Mouse (Mus musculus): ENCODE results near the gene Tal1.

Tal1 gene

GRCm38 (mm10) chr4:115074789-115075188, 18.6 kb downstream of the Tal1 start:
- DNase-seq: no peak

GRCm38 (mm10) chr4:115075204-115075915, 19.1 kb downstream of the Tal1 start:
- DNase-seq: no peak

DNA sequence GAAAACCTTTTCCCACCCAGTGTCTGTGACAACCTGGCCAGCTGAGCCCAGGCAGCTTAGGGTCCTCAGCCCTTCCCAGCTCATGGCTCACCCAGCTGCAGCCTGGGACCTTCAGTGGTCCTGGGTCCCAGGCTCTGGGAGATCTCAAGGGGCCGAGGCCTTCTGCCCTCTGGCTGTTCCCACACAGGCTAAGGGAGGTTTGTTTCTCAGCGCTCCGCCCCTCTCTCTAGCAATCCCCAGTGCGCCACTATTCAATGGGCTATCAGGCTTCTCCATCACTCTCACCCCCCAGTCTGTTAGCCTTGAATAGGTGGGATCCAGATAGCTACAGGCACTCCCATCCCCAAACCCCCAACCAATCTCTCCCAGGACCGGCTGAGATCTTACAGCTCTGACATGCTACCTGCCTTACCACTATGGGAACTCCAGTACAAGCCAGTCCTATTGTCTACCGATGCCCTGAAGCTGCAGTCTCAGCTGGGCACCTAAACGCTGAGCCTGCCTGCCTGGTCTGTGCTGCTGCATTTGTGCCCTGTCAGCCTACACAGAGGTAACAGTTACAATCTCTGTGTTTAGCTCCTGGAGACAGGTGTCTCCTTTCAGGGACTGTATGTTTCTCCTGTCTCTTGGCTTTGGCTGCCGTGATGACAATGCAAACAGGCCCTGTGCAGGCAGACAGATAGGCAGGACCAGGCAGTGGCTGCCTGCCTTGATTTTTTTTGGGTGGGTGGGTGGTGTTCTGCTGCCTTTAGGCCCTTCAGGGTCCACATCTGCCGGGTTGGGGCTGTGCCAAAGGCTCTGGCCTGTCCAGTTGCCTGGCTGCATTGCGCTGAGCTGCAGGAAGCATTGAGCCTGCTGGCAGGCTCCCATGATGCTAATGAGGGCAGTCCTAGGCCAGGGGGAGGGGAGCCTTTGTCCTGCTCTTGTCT, 22.9 kb downstream of the Tal1 start:
- DNase-seq: peak; percentile 94

DNA sequence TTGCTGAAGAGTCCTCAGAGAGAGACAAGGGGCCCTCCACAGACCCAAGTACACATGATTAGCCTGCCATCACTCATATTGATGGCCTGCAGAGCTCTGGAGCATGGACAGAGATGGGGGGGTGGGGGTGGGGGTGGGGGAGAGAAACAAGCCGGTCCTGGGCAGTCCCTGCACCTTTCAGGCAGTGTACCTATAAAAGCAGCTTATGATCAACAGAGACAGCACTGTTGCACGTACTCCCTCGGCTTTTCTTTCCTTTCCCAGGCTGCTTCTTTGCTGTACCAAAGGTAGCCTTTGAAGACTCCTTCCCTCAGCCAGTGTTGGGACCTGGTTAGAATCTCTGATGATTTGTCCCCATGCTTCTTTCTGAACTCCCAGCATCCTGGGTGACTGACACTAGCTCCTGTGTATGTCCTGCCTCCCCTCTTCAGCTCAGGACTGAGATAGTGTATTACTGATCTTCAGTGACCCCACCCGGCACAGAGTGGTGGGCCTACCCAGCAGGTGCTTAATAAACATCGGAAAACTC, 23.7 kb downstream of the Tal1 start:
- DNase-seq: no peak

DNA sequence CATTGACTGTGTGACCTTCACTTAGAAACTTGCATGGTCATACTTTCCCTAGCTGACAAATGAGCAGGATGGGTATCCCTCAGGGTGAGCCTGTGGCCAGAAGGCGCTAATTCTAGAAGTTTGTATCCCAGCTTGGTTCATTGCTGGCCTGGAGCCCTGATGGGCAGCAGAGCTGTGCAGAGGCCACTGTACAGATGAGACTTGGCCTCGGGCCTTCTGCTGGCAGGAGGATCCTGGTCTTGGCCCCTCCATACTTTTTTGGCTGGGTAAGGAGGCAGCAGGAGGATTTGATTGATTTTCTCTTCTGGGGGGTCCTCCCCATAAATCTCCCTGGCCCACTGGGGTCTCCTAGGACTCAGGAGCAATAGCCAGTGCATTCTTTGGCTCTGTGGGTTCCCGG, 26.8 kb downstream of the Tal1 start:
- DNase-seq: no peak

DNA sequence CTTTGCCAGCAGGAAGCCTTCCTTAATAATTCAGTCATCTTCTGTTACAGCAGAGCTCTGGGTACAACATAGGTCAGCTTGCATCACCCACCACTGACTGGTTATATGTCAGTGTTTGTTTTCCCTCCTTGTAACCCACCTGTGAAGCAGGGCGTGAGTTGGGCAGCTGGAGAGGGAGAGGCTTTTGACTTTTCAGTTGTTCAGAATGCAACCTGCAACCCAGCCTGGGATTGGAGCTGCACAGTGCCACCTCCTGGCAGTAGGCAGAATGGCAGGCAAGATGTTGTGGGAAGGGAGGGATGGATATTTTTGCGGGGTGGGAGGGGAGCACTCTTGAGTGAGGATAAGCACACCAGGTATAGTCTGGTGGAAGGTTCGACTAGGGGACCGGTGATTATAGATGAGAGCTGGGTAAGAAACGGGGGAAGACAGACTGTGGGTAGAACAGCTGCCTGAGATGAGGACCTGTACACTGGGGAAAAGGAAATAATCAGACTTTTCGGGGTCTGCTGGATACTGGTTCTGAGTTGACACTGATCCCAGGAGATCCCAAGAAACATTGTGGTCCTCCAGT, 29.4 kb downstream of the Tal1 start:
- peak; percentile 73 for DNase-seq

DNA sequence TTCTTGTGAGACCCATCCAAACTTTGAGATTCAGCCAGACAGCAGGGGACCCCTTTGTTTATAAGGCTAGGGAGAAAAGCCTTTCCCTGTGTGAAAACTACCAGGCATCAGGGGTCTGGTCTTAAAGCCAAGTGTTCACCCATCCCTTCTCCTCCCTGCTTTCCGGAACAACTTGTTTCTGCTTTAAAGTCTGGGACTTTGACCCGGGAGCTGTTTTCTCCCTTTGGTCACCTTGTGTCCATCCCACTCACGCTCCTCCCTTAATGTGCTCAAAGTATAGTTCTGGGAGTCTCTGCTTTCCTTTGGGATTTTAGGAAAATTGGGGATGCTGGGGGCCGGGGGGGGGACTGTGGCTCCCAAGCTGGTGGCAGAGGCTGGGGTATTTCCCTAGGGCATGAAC, 30.0 kb downstream of the Tal1 start:
- DNase-seq: no peak

DNA sequence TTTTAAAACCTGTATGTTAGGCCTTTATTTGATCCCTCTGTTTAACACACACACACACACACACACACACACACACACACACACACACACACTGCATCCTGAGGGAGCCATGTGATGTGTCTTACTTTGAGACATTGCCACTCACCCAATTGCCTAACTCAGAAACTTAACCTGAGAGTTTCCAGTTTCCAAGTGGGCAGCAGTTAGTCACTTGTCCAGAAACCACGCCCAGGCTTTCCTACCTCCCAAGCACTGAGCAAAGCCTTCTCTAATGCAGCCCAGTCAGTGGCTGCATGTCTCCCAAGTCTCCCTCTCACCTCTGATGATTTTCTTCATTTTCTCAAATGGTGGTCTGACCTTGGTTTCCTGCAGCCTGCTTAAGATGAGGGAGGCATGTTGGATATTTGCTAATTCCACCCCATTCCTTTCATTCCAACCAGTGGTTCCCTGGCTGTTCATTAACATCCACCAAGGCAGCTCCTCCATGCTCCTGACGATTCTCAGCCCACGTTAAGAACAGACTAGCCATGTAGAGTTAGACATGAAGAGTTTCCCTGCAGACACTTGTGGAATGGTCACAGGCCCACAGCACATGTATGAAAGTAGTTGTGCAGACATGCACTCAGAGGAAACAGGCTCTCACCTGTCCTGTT, 30.7 kb downstream of the Tal1 start:
- no peak for DNase-seq

DNA sequence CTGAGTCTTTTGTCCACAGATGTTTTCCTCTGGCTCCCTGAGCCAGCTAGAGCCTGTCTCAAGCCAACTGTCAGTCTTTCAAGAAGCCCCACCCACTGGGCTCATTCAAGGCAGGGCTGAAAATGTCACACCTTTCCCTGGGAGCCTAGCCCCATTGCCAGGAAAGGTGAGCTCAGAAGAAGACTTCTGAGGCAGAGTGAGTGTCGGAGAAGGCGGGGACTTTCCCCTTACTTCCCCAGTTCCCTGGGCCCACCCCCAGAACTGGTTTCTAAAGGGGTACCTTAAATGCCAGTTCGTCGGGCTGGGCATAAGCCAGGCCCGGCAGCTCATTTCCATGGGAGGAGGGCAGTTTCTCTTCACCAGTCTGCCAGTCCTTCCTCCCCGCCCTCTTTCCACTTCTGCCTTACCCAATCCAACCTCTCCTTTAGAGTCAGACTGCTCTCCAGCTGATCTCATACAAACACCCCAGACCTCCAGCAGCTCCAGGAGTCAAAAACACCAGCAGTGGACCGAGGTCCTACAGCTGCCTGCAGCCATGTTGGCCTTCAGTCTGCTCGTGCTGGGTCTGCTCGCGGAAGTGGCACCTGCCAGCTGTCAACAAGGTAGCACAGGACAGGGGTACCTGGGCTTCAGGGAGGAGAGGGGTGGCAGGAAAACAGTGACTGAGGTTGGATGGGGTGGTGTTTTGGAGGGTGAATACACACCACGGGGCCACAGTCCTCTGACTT, 32.5 kb downstream of the Tal1 start, which contains the start of gene Pdzk1ip1:
Pdzk1ip1 (plus strand) TSS at position 98 of the 728 bp plus-strand sequence.
- no peak for DNase-seq

- no peak for DNase-seq
Observed at GRCm38 (mm10) chr4:115090592-115090991, 34.4 kb downstream of the Tal1 start.

DNA sequence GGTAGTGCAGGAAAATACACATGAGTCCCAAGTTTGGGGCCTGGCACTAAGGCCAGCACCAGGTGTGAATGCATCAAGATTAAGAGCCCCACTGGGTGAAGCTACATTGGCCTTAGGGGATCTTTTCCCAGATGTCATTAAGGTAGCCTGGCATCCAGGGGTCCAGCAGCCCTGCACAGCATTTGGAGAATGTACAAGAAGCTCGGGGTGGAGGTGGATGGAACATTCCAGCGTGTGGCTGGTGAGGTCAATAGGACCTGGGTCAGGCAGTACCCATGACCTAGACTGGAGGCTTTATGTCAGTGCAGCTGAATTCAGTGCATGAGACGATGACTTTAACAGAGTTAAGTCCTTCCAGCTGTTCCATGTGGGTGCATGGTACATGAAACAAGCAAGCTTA, 35.6 kb downstream of the Tal1 start:
- no peak for DNase-seq

GRCm38 (mm10) chr4:115093331-115093864, 37.2 kb downstream of the Tal1 start:
- no peak for DNase-seq

GRCm38 (mm10) chr4:115094056-115094455, 37.8 kb downstream of the Tal1 start:
- no peak for DNase-seq

- peak; percentile 63 for DNase-seq
Observed at GRCm38 (mm10) chr4:115095671-115096434, 39.6 kb downstream of the Tal1 start.

DNA sequence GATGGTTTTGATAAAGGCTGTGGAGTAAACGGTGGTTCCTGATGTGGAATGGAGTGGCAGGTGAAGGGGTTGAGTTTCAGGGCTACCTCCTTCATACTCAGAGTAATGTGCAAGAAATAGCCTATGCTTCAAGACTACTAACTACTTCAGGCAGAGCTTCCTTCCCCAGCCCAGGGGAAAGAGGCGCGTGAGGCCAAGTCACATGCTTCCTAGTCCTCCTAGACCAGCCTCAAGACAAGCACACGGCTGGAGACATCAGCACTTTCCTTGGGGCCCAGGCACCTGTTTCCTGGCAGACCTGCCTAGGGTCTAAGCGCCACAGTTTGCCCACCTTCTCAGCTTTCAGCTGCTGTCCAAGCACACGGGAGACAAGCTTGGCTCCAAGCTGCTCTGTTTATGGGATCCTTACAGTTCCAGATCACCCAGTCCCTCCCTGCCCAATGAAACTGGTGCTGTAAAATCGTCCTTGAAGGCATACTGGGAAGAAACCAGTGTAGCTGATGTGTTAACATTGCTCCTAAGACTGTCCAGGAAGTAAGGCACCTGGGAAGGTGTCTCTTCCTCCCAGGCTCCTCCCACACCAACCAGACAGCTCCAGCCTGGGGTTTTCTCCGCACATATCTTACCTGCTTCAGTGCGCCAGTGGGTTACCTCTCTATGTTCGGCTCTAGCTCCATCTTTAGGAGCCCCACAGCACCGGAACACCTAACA, 40.4 kb downstream of the Tal1 start:
- no peak for DNase-seq

GRCm38 (mm10) chr4:115097146-115097496, 40.9 kb downstream of the Tal1 start:
- DNase-seq: peak; percentile 61

DNA sequence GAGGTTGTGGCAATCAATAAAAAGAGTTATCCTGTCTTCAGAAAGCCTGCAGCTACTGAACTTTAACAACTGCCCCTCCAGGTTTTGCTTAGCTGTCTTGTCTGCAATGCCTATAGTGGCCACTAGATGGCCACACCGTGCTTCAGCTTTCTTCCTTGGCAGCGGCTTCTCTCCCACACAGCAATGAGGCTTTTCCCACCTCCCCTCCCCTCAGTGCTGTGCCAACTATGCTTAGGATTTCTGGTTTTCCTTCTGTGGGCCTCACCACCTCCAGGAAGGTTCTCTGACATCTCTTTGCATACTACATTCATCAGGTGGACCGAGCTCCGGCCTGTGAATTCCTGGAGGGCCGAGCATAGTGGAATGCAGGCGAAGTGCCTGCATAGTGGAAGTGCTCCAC, 45.5 kb downstream of the Tal1 start:
- DNase-seq: peak; percentile 81

- no peak for DNase-seq
Observed at GRCm38 (mm10) chr4:115103510-115103909, 47.3 kb downstream of the Tal1 start.

DNA sequence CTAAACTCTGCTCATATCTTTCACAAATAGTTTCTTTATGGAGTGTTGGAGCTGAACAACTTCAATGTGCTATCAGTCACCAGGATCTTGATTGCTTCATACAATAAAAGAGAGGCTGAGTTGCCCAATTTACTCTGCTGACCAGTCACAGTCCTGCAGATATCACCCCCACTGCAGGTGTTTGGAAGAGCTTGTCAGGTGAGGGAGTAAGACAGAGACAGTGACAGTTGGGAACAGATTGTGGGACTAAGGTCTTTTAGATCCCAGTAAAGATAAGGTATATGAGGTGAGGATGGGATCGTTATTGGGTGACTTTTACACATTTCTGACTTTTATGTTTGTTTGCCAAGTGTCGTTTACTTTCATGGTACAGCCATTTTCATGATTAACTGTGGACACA, 54.9 kb downstream of the Tal1 start:
- no peak for DNase-seq

DNA sequence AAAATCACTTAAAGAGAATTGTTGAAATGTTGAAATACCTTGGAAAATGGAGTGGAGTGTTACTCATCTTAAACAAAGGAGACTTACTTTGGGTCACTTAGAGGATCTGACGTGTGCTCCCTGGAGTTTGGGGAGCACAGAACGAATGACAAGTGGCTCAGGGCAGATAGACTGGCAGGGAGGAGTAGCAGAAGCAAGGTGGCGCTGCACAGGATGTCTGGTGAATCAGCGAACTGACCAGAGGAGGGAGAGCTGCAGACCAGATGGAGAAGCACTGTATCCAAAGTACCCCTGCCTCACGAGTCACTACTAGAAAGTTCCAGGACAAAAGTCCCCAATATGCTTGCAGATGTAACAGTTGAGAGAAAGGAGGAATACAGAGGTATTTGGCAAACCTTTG, 57.0 kb downstream of the Tal1 start:
- DNase-seq: no peak

GRCm38 (mm10) chr4:115119642-115120041, 63.4 kb downstream of the Tal1 start:
- DNase-seq: no peak
